Mouse (Mus musculus) hematopoietic stem cell, adult 5-6 weeks (primary cell): ENCODE measurements around the gene Clmn. TPM values are rescaled to one million over a fixed set of nuclear protein-coding genes. Genes with fewer than 3 reads are reported as not detected.

Experiments used
- ATAC-seq, 2 experiments: fragments of 125-278 bp in 1 of 2; replicated peaks in 1 of 2; 2 replicates each; pipeline ENCODE4 v1.8.0; 2016 to 2017; ENCODE audit warnings: inconsistent platforms in 2 of 2, mild to moderate bottlenecking in 2 of 2, moderate number of reproducible peaks in 2 of 2, low read depth in 1 of 2, moderate TSS enrichment in 1 of 2; ENCODE audit not compliant: low FRiP score in 2 of 2, poor library complexity in 2 of 2, severe bottlenecking in 2 of 2, insufficient read depth in 1 of 2, low TSS enrichment in 1 of 2
- total RNA-seq: library from RNA; stranded (forward); fragments of 172-1452, 232-1000 nt; gene quantifications from 2 replicates; pipeline ENCODE4 v1.2.3, GENCODE M21; 2017

The Clmn gene
- total RNA-seq, 1 experiment from 2014 or later, result 0.55 TPM

DNA sequence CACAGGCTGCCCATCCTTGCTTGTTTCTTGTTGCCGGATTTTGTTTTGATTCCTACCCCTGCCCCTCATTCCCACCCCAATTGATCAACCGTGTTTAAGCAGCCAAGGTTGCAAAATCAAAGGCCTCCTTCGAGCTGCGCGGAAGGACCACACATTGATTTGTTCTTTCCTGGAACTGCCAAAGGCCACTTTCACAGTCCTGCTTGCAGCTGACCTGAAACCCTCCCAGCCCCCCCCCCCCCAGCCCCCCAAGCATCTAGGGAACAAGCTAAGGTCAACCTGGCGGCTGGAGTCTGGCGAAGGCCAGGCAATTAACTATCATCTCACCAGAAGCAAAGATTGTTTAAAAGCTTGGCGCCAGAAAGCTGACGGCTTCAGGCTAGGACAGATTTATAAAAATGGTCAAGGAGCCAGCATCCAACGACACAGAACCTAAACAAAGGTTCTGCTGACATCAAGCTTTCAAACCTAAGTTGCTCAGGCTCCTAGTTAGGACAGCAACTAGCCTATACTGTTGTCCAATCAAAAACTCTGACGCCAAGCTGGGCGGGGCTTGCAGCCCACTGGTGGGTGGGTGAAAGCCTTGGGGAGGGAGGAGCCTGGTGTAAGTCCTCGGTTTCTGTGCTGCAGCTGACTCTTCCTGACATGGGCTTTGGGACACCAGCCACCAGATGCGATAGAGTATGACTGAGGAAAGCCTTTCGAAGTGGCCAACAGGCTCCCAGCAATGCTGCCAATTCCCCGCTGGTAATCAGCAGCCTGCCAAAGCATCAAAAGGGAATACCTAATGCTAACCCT, 13.0 kb downstream of the Clmn start:
- ATAC-seq, result peak; percentile 37 to 49; a peak in 1 of 4 replicates

DNA sequence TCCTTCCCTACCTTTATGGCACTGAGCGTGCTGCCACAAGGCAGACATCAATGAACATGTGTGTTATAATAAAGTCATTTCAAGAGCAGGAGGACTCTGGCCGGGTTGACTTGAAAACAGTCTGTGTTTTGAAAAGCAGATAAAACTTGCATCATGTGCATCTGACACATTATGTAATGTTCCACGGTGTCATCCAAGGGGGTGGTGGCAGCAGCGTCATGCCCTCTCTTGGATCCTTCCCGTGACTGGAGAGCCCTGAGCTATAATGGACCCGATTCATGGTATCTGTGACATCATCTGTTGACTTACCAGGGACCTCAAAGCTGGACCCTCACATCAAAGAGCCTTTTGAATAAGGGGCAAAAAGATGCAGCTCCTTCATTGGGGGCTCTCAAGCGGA, 14.8 kb downstream of the Clmn start:
- no peak for ATAC-seq

DNA sequence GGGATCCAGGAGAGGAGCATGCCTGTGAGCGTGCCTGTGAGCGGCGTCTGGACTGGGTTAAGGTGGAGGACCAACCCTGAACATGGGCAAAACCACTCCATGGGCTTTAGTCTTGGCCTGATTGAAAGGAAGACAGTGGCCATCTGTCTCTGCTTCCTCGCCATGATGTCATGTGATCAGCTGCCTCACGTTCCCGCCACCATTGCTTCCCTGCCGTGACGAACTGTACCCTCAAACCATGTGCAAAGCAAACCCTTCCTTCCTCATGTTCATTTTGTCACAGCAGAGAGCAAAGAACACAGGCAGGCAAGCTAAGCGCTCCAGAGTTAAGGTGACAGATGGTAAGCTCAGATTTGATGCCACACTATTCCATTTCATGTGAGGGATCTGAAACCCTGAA, 16.2 kb downstream of the Clmn start:
- no peak for ATAC-seq

DNA sequence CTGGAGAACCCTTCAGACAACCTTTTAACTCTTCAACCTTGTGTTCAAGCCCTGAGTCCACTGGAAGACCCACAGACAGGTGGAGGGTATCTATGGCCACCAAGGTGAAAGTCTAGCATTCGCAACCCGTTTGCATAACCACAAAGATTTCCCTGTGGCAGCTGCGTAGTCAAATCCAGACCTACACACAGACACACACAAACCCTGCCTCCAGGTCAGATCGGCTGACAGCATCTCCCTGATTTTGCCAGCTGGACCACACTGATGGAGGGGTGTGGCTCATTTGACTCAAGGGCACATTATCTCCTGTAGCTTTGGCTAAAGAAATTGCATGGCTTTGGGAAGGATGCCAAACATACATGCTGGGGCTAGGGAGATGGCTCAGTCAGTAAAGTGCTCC, 17.6 kb downstream of the Clmn start:
- no peak for ATAC-seq

DNA sequence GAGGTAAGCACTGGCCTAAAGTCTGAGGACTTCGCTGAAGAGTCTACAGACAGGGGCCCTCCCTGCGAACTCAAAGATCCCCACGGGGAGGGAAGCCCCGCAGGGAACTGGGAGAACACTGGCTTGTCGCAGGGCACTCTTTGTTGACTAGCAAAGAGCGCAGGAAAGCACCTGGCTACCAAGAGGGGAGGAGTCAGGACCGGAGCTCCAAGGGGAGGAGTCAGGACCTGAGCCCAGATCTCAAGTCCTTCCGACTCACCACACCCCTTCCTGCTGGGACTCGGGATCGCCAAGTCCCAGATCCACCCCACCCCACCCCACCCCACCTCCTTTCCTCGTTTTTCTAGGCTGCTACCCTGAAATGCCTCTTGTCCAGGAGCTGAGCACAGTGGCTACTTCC, 19.2 kb downstream of the Clmn start:
- peak in 1 of 2 experiments; percentile 18; a peak in 1 of 4 replicates for ATAC-seq

DNA sequence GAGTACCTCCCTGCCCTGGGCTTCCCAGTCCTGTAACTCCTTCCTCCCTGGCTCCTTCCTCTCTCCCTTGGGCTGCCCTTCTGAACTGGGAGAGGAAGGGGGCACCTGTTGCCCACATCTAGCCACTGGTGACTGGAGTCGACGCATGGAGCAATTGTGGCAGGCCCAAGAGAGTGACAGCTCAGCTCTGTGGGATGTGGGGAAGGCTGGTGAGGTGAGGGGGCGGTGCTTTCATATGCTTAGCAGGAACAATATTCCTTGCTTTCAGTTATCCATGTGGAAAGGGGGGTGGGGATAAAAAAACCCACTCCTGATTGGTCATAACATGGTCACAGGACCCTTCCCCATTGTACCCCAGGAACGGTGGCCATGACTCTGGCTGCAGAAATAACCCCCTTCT, 19.9 kb downstream of the Clmn start:
- no peak for ATAC-seq

DNA sequence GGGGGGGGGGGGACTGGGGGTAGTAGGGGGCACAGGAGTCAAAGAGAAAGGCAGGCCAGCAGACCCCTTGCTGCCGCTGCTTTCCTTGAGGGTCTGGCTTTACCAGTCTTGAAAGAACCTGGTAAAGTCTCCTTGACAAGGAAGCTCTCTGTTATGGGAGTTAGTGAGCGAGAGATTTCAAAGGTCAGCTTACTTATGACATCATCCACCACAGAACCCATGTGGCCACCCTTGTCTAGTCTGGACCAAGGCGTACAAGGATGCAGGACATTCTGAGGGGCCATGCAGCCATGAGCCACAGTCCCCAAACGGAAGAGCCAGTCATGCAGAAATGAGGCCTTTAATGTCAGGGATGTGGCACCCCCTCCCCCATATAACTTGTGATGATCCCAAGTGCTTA, 20.6 kb downstream of the Clmn start:
- ATAC-seq, result no peak

DNA sequence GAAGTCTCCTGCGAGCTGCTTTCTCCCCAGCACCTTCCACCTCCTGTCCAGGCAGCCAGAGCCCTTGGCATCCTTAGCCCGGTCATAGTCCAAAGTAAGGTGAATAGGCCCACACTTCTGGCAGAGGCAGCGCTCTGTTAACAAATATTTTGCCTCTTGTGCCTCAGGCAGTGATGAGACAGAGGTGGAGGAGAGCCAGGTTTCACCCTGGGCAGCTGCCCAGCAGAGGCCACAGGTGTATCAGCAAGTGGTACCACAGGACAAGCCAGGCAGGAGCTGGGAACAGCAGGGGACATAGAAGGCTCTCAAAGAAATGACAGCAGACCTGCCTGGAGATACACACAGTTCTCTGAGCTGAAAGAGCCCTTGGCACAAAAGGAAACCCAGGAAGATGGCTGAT, 23.6 kb downstream of the Clmn start:
- ATAC-seq, result no peak

DNA sequence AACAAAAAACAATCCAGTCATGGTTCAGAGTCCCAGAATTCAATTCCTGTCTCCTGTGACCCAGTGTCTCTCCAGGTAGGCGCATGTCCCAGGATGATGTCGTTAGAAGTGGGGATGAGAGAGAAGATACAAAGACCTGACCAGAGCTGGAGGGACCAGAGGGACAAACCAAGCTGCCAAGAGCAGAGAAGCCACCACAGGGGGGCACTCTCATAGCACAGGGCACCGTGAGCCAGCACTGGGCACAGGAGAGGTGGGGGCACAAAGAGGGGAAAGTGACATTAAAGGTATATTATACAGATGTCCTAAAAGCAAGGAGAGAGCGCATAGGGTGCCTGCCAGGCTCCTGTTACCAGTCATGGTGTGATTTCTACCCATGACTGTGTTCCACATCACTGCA, 25.9 kb downstream of the Clmn start:
- no peak for ATAC-seq

DNA sequence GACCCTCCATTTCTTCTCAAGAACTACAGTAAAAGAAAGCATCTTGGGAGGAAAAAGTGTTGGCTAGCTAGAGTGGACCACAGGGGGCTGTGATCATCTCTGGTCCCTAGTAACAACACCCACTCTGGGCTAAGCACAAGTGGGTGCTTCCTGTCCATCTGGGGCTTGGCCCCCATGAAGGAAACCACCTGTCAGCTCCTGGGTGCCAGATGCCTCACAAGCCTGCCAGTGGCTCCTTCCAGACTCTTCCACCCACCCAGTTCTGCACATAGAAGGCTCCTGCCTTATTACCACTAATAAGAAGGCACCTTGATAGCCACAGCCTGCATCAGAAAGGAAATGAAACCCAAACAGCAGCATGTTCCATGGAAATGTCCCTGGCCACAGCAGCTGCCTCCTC, 26.4 kb downstream of the Clmn start:
- ATAC-seq, result no peak

DNA sequence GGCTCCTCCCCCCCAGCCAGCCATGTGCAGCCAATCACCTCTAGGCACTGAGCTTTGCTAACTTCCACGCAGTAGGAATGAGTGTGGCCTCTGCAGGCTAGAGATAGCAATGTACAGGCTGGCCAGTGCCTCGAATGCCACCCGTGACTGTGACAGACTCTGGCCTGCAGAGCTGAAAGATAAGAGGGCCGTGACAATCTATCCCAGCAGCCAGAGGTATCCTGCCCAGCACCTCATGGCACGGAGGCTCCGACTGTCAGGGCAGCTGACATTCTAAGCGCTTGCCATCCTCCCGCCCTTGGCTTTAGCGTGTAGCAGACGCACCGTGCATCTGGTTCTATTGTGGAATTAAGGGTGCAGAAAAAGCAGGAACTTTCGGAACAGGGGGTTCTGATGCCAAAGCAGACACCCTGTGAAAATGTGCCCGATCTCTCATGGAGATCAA, 26.9 kb downstream of the Clmn start:
- ATAC-seq, result peak in 1 of 2 experiments; percentile 2; a peak in 1 of 4 replicates

DNA sequence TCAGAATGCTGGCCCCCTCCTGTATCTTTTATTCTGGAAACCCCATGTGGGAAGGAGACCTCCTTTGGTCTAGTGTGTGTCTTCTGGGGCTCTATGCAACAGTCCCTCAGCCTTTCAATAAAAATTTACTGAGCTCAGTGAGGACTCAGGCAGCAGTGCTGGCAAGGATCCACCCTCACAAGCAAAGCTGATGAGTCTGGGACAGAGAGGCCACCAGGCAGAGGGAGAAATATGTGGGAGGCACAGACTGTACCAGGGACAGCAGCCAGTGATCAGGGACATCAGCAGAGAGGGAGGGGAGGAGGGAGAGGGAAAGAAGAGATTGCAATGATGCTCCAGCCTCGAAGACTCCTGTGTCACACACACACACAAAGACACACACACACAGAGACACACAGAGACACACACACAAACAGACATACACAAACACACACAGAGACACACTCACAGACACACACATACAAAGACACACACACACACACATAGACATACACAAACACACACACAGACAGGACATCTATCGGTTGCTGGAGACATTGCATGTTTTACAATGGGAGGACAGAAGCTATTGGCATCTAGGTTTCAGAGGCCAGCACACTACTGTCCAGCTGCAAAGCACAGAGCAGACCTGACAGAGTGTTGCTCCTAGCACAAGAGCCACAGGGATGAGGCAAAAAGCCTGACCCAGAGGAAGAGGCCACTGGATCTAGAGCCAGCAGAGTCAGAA, 27.6 kb downstream of the Clmn start:
- ATAC-seq, result no peak

DNA sequence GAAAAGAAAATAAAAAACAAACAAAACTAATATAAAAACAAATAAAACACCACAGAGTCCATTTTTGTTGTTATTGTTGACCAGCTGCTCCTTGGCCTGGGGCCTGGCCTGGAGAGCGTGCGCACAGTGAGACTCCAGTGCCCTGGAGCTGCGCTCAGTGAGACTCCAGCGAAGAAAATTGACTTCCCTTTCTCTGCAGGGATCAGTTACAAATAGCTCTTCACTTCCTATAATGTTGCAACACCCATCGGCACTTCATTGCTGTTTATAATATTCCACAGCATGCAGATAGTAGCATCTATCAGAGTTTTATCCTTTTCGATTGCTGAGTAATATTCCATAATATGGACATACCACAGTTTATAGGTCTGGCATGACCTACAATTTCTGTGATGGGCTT, 28.6 kb downstream of the Clmn start:
- ATAC-seq, result 0 out of 4 replicates have a peak, but pooled peaks of 1 of the 2 experiments have one; percentile 28

DNA sequence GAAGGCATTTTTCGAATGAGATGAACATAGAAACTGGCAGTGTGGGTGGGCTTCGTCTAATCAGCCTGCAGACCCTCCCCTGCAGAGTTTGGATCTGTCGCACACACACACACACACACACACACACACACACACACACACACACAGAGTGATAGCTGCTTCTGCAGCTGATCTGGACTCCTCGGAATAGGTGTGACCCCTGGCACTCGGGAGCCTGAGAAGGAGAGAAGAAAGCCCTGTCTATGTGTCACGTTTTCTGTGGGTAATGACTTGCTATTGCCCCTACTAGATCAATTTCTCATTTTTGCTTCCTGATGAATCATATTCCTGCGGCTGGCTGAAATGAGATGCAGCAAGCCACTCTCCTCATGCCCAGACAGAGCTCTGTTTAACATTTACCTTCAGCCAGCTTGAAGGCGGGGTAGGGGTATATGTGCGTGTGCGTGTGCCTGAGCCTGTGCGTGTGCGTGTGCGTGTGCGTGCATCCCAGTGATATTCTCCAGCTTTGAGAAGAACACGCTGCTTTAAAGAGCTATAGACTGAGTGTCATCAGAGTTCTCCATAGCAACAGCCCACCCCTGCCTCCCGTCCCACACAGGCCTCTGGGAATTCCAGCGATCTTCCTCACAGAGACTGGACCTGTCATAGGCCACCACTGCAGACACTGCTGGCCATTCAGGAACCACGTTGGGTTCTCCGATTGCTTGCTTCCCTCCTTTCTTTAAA, 29.3 kb downstream of the Clmn start:
- no peak for ATAC-seq

DNA sequence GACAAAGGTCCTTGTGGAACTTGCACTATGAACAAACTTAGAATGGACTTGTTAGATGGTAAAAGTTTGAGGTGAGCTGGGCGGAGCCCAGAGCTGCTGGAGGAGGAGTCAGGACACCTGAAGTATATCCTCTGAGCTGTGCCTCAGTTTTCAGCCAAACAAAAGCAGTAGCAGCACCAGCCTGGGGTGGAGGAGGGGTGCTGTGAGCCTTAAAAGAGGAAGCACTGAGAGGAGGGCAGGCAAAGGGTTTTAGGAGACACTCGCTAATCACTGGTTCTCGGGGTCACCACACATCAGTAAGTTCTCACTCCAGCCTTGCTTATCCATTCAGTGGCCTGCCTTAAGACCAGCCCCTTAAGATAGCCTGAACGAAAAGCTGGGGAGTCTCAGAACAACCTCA, 30.1 kb downstream of the Clmn start:
- ATAC-seq, result peak; percentile 52 to 58

DNA sequence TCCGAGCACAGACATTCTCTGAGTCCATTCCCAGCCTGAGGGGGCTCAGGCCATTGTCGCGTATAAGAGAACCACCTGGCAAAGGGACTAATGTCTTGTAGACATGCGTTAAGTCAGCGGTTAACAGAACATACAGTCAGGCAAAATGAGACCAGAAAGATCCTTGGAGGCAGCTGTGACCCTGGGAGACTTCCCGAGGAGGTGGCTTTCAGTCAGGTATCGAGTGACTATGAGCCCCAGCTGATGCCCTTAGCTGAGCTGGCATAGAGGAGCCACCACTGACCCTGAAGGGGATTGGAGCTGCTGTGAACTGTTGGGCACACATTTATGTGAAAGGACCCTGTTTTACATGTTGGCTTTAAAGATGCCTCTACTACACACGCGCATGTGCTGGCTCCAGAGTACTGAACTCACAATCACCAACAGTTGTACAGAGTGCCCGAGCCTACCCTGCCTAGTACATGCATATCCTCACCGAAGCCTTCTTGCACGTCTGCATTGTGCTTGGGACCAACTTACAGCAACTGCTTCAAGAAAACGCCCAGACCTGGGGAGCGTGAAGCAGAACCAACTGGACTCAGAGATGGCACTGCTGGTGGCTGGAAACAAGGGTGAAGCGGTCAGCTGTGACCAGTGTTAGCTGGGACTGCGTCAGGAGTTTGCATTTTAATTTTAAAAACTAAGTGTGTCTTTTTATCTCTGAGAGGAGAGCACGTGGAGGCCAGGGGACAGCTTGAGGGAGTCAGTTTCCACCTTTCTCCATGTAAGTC, 34.0 kb downstream of the Clmn start:
- no peak for ATAC-seq

DNA sequence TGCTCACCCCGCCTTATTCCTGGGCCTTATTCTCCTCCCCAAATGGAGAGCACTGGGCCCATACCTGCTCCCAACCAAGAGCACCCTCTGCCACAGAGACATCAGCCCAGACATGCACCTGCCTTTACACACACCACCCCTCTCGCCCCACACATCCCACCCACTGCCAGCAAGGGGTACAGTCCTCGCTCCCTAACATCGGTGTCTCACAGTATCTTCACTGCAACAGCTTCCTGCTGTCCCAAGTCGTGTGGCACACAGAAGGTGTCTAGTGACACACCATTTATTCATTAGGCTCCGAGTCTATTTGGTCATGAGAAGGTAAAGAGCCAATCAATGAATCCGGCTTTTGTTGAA, 34.6 kb downstream of the Clmn start:
- ATAC-seq, result no peak
